Mouse (Mus musculus) splenic B cell, adult 2 months (primary cell): Measurements from ENCODE around the gene Klhl15.
"Not testable (repeated sequence)": the region's sequence is repeated elsewhere in the genome, so short reads cannot be mapped to it uniquely, and the experiment has no call there.

Experiments used
- DNase-seq: peaks from one replicate; pipeline ENCODE4 v3.0.0-alpha.2; 2011; ENCODE audit warnings: low read depth, low spot score
- H3K27me3 ChIP-seq: 2 replicates; pipeline ENCODE4 v1.6.1; 2012; ENCODE audit warnings: mild to moderate bottlenecking, low read length, moderate library complexity, mixed read lengths; ENCODE audit not compliant: control insufficient read depth, poor library complexity, insufficient read depth, severe bottlenecking
- H3K36me3 ChIP-seq: 2 replicates; pipeline ENCODE4 v1.6.1; 2012; ENCODE audit warnings: mild to moderate bottlenecking, low read length, moderate library complexity, mixed read lengths; ENCODE audit not compliant: control insufficient read depth, poor library complexity, insufficient read depth, severe bottlenecking

Gene Klhl15

DNA sequence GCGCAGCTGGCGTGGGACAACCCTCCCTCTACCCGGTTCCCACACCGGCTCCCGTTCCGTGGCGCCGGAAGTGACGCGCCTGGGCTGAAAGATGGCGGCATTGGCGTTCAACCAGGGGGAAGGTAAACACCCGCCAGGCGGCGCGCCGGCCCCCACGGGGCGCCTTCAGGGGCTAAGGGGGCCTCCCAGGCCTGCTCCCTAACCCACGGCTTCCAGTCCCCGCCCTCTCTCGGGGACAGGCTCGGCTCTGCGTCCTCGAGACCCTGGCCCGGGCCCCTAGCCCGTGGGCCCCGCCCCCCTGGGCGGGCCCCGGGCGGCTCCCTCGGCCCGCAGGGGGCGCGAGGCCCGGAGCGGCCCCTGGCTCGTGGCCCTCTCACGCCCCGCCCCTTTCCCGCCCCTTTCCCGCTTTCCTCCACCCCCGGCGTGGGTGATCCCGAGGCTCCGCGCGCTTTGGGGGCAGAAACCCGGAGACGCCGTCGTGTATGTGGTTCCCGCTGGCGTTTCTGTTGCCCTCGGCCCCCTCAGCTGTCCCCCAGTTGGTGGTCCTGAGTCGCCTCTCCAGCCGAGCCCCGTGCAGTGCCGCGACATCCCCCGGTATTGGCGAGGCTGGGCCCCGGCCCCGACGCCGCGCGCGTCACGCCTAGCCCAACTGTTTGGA is at the start of gene Klhl15:
Gene Klhl15, plus strand, starts transcription at position 68 of the 658 bp plus-strand sequence.
- H3K36me3 ChIP-seq: no peaks in the 10 kb centered on the region
- DNase-seq: peak; percentile 87
- H3K27me3 ChIP-seq: no peaks in the 10 kb centered on the region

DNA sequence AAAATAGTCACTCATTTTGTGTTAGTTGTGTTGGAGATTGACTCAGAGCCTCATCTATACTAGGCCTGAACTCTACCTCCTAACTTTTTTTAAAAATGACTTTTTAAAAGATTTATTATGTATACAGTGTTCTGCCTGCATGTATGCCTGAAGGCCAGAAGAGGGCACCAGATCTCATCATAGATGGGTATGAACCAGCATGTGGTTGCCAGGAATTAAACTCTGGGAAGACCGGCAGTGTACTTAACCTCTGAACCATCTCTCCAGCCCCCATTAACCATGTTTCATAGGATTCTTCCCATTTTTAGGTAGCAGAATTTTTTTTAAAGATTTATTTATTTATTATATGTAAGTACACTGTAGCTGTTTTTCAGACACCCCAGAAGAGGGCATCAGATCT is 49.2 kb upstream of the Klhl15 start:
- H3K36me3 ChIP-seq: no peaks in the 10 kb centered on the region
- peak; percentile 39 for DNase-seq

DNA sequence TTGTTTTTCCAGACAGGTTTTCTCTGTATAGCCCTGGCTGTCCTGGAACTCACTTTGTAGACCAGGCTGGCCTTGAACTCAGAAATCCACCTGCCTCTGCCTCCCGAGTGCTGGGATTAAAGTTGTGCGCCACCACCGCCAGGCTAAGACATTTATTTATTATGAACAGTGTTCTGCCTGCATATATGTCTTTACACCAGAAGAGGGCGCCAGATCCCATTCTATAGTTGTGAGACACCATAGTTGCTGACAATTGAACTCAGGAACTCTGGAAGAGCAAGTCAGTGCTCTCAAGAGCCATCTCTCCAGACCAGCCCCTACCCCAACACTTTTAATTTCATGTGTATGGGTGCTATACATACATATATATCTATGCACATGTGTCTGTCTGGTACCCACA is 40.5 kb upstream of the Klhl15 start:
- not testable (repeated sequence) for H3K27me3 ChIP-seq, H3K36me3 ChIP-seq
- peak; percentile 67 for DNase-seq

More for the DNA sequence above, 49.2 kb upstream of the Klhl15 start:
- no peaks in the 10 kb centered on the region for H3K27me3 ChIP-seq

GRCm38 (mm10) chrX:94197789-94198188 is 36.6 kb upstream of the Klhl15 start:
- DNase-seq: peak; percentile 57
- H3K27me3 ChIP-seq: no peaks in the 10 kb centered on the region
- H3K36me3 ChIP-seq: peaks cover 2% of the 10 kb centered on the region; the same call in 1 of the 2 replicates

DNA sequence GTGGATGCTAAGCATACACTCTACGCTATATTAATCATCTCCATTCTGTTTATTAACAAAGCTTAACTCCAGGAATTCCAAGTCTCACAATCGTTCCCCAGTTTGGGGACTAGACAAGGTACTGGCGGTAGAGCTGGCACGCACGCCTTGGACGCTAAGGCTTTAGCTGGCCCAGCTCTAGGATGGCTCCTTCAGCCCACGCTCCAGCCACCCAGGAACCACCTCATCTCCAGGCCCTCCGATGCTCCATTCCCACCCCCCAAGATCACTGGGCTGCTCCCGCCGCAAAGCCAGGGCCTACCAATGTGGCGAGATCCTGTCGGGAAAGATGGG is 22.2 kb upstream of the Klhl15 start:
- H3K36me3 ChIP-seq: peaks cover 6% of the 10 kb centered on the region; the same call in 1 of the 2 replicates
- no peak for DNase-seq
- H3K27me3 ChIP-seq: no peaks in the 10 kb centered on the region

GRCm38 (mm10) chrX:94212597-94213321 is 21.6 kb upstream of the Klhl15 start, which contains the start of gene Eif2s3x:
Gene Eif2s3x (minus strand): TSS chrX:94212862.
- peak; percentile 89 for DNase-seq
- Histone ChIP-seq H3K36me3 (peaks cover 6% of the 10 kb centered on the region; the same call in 1 of the 2 replicates), H3K27me3 (no peaks in the 10 kb centered on the region)

DNA sequence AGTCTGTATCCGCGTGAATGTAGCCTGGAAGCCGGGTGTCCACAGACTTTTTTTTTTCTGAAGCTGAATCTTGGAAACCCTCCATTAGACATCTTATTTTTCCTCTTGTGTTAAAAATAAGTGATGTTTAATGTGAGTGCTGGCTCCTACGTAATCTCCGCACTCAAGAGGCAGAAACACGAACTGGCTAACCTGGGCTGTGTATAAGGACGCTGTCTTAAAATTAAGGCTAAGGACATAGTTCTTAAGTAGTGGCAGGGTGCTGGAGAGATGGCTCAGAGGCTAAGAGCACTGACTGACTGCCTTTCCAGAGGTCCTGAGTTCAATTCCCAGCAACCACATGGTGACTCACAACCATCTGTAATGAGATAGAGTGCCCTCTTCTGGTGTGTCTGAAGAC is 21.0 kb upstream of the Klhl15 start:
- Histone ChIP-seq H3K27me3 (no peaks in the 10 kb centered on the region), H3K36me3 (peaks cover 6% of the 10 kb centered on the region; the same call in 1 of the 2 replicates)
- DNase-seq: peak; percentile 41

GRCm38 (mm10) chrX:94233432-94233831 is 967 bp upstream of the Klhl15 start:
- DNase-seq: peak; percentile 45
- H3K27me3 ChIP-seq: no peaks in the 10 kb centered on the region
- no peaks in the 10 kb centered on the region for H3K36me3 ChIP-seq

DNA sequence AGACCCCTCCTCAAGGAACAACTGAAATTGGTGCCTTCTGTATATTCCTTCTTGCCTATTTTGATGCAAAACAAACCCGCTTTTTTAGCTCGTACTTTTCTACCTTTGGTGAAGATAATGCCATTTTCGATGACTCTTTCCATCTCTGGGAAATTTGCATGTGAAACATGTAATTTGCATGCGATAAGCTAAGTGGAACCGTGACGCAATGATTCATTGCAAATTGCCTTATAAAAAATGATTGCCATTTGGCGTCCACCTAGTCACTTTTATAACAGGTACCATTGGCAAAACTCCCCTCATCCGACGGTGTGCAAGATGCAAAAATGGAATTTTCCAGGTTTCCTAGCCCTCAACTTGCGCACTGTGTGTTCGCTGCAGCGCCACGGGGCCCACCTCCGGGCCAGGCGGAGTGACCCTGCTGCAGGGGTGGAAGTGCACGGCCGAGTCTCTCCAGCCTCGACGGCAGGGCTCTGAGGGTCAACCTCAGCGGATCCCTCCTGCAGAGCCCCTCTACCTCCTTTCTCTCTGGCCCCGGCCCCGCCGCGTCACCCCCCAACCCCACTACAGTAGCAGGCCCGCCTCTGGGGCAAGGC is 365 bp upstream of the Klhl15 start:
- DNase-seq: peak; percentile 77
- no peaks in the 10 kb centered on the region for H3K36me3 ChIP-seq

DNA sequence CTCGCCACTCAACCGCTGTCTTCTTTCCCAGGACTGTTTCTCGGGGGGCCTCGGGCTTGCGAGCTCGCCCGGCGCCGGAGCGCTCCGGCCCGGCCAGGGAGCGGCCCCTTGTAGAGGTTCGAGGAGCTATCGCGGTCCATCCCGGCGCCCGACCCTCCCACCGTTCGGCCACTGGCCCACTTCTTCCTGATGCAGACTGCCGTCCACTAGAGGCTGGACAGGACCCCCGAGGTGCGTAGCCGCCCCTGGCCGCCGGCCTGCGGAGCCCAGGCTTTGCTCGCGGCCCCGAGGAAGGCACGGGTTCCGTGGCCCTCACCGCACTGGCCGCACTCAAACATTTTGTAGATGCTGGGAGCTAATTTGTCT is 774 bp downstream of the Klhl15 start:
- peak; percentile 24 for DNase-seq
- H3K36me3 ChIP-seq: no peaks in the 10 kb centered on the region

More for the DNA sequence above, 365 bp upstream of the Klhl15 start:
- H3K27me3 ChIP-seq: no peaks in the 10 kb centered on the region

DNA sequence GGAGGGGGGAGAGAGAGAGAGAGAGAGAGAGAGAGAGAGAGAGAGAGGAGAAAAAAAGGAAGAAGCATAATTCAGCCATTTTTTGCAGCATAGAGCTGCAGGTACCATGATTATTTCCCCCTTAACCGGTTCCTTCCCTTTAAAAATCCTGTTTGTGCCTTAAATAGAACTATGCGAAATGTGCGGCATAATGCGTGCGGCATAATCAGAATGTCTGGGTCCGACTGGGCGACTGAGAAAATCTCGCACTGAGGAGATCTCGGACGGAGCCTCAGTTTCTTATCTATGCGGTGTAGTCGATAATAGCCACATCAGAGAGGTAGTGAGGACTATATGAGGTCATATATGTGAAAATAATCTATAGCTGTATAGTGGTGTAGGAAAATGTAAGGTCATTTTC is 1.2 kb downstream of the Klhl15 start:
- DNase-seq: no peak
- no peaks in the 10 kb centered on the region for H3K36me3 ChIP-seq
- H3K27me3 ChIP-seq: no peaks in the 10 kb centered on the region

More for the DNA sequence above, 774 bp downstream of the Klhl15 start:
- no peaks in the 10 kb centered on the region for H3K27me3 ChIP-seq

DNA sequence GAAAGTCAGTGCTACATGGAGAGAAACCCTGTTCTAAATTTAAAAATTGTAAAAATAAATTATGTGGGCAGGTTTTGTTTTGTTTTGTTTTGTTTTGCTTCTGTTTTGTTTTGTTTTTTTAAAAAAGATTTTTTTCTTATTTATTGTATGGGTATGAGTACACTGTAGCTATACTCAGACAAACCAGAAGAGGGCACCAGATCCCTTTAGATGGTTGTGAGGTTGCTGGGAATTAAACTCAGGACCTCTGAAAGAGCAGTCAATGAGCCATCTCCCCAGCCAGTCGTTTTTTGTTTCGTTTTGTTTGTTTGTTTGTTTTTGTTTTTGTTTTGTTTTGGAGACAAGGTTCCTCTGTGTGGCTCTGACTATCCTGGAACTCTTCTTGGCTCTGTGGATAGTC is 54.5 kb downstream of the Klhl15 start:
- Histone ChIP-seq H3K36me3 (no peaks in the 10 kb centered on the region), H3K27me3 (no peaks in the 10 kb centered on the region)
- peak; percentile 75 for DNase-seq

DNA sequence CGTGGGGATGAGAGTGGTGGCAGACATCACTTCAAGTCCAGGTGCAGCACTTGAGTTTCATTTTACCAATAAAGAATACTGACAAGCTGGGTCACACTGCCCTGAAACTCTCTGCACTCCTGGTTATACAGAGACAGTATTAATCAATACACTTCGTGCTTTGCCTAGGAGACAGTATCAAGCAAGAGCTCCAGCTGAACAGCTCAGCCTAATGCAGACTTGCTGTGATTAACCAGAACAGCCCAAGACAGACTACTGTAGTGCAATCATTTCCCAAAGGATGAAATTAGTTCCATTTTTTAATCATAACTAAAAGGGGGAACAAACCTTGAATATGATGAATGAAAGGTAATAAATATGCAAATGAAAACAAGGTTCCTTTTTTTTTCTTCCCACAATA is 68.5 kb downstream of the Klhl15 start:
- Histone ChIP-seq H3K27me3 (no peaks in the 10 kb centered on the region), H3K36me3 (no peaks in the 10 kb centered on the region)
- DNase-seq: no peak

GRCm38 (mm10) chrX:94321036-94321902 is 86.9 kb downstream of the Klhl15 start:
- no peak for DNase-seq
- H3K36me3 ChIP-seq: no peaks in the 10 kb centered on the region
- H3K27me3 ChIP-seq: no peaks in the 10 kb centered on the region
